Mouse (Mus musculus): ENCODE data around the gene Il21r.

DNA sequence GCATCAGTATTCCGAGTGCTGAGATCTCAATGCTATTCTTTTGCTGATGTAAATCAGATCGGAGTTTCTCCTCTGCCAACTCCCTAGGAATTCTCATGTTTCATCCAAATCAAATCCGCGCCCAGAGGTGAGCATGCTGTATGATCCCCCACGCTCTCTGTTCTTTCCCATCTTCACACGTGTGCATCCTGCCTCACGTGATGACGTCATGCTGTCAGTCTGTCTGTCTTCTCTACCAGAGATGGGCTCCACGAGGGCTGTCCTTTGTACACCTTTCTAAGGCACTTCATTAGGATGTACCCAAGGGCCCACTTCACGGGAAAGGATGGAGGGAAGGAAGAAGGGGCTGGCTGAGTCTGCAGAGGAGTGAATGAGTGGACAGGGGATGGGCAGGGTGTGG is 3.1 kb upstream of the Il21r start:
- no peak for TF ChIP-seq EP300 (IDR thresholded peaks at IDR 0.05; ENCODE audit: low read depth)
- TF ChIP-seq CTCF (IDR thresholded peaks at IDR 0.05; ENCODE audit: low read depth): no peak
